ENCODE assay signal across 15 mouse cellular contexts in genomic region chr5:128146901-128147645, GRCm38 (mm10).
DNase-seq lines count a peak whose midpoint lies in the region; TF ChIP-seq lines count a peak whose summit lies in the region.
"Had no signal": no experiment of that assay in that cellular context is flagged by ENCODE, and none has a peak within 500 bp of the region (broad histone marks: within the 10 kb centered on the region; RNA-seq: fewer than 3 reads in every experiment).

No protein-coding gene starts in this region.

- H3K4me3 ChIP-seq in layer of hippocampus, adult 2 months = no peak overlapping the region
- H3K4me3 ChIP-seq: embryonic facial prominence, embryonic 13.5 days; liver, embryonic 15.5 days; megakaryocyte, embryonic 14.5 days had no signal

- no peak overlapping the region for H3K27ac ChIP-seq in layer of hippocampus, adult 2 months
- H3K27ac ChIP-seq: embryonic facial prominence, embryonic 13.5 days; hindbrain, embryonic 14.5 days; liver, embryonic 15.5 days had no signal

- peak; percentile 31; the same call in 1 of the 2 replicates for TF ChIP-seq CTCF in layer of hippocampus, adult 2 months (conservative IDR thresholded peaks at IDR 0.05)

- DNase-seq in cerebellum, postnatal 10 days = peak; percentile 15 to 32
- DNase-seq in cerebellum, postnatal 4 days (ENCODE audit: low spot score in 2 of 2) = no peak
- DNase-seq in layer of hippocampus, adult 2 months (ENCODE audit: low spot score in 2 of 2) = no peak
- DNase-seq in layer of hippocampus, adult 11-12 months (ENCODE audit: low spot score) = no peak
- DNase-seq in retina, postnatal 1 day = peak; percentile 11
- no peak for DNase-seq in retina, embryonic 14.5 days (ENCODE audit: low spot score)
- DNase-seq in T-cell, adult 2 months (ENCODE audit: low spot score) = no peak
- DNase-seq in urinary bladder, postnatal 36 days (ENCODE audit: low spot score in 2 of 2) = no peak
- DNase-seq: cerebellum, adult 9-10 months; right cerebral cortex, adult 18-20 months; thymus, postnatal 25 days had no signal

Comparison
In these comparisons a context has a peak if more than half of its experiments do, and no peak if none do; other contexts are left out.
1. DNase-seq: peak in cerebellum, postnatal 10 days (2 of 2) and retina, postnatal 1 day (single experiment); none in cerebellum, postnatal 4 days (0 of 2), layer of hippocampus, adult 2 months (0 of 2), layer of hippocampus, adult 11-12 months (single experiment), retina, embryonic 14.5 days (single experiment), T-cell, adult 2 months (single experiment) and urinary bladder, postnatal 36 days (0 of 2).